Mouse (Mus musculus): ENCODE results near the gene Tbcb. TPM values are rescaled to one million over a fixed set of nuclear protein-coding genes. Genes with fewer than 3 reads are reported as not detected.
"Not testable (repeated sequence)": the region's sequence is repeated elsewhere in the genome, so short reads cannot be mapped to it uniquely, and the experiment has no call there.

Gene Tbcb
- polyA plus RNA-seq, 1 experiment = 21.5 TPM

GRCm38 (mm10) chr7:30193013-30193412, 39.1 kb downstream of the Tbcb start:
- WGBS = 79% methylated on average over 9 of the region's 9 CpGs
- Histone ChIP-seq H3K36me3 (ENCODE audit: control insufficient read depth, insufficient read depth, low read length) (peaks cover 16% of the 10 kb centered on the region), H3K27ac (ENCODE audit: insufficient read depth, low read length) (no peak overlapping the region; the same call in 1 of the 2 replicates), H3K4me3 (ENCODE audit: extremely low read depth, insufficient read depth, insufficient read length) (no peak overlapping the region), H3K27me3 (ENCODE audit: control insufficient read depth, insufficient read depth, low read length) (no peaks in the 10 kb centered on the region), H3K4me1 (ENCODE audit: control insufficient read depth, insufficient read depth, insufficient read length) (no peaks in the 10 kb centered on the region; the same call in 1 of the 2 replicates)
- DNase-seq (ENCODE audit: low read depth in 1 of 2, low spot score in 2 of 2) = no peak
- no peak for TF ChIP-seq POLR2A (IDR thresholded peaks at IDR 0.05; ENCODE audit: low read depth, low read length)
- TF ChIP-seq CTCF (IDR thresholded peaks at IDR 0.05; ENCODE audit: extremely low read depth, insufficient read depth, insufficient read length, insufficient replicate concordance) = no peak

- no peak for TF ChIP-seq POLR2A (IDR thresholded peaks at IDR 0.05; ENCODE audit: low read depth, low read length)
- Histone ChIP-seq H3K4me1 (ENCODE audit: control insufficient read depth, insufficient read depth, insufficient read length) (no peaks in the 10 kb centered on the region; the same call in 1 of the 2 replicates), H3K36me3 (ENCODE audit: control insufficient read depth, insufficient read depth, low read length) (peaks cover 24% of the 10 kb centered on the region), H3K4me3 (ENCODE audit: extremely low read depth, insufficient read depth, insufficient read length) (no peak overlapping the region), H3K27ac (ENCODE audit: insufficient read depth, low read length) (no peak overlapping the region), H3K27me3 (ENCODE audit: control insufficient read depth, insufficient read depth, low read length) (no peaks in the 10 kb centered on the region)
- DNase-seq (ENCODE audit: low read depth in 1 of 2, low spot score in 2 of 2) = no peak
- 94% methylated on average over 12 of the region's 12 CpGs for WGBS
Observed at GRCm38 (mm10) chr7:30192088-30192487, 40.0 kb downstream of the Tbcb start.

- Histone ChIP-seq H3K27me3 (ENCODE audit: control insufficient read depth, insufficient read depth, low read length) (no peaks in the 10 kb centered on the region), H3K36me3 (ENCODE audit: control insufficient read depth, insufficient read depth, low read length) (peaks cover 29% of the 10 kb centered on the region), H3K27ac (ENCODE audit: insufficient read depth, low read length) (no peak overlapping the region), H3K4me1 (ENCODE audit: control insufficient read depth, insufficient read depth, insufficient read length) (no peaks in the 10 kb centered on the region; the same call in 1 of the 2 replicates), H3K4me3 (ENCODE audit: extremely low read depth, insufficient read depth, insufficient read length) (no peak overlapping the region)
- 90% methylated on average over 4 of the region's 4 CpGs for WGBS
- TF ChIP-seq POLR2A (IDR thresholded peaks at IDR 0.05; ENCODE audit: low read depth, low read length) = no peak
- no peak for TF ChIP-seq CTCF (IDR thresholded peaks at IDR 0.05; ENCODE audit: extremely low read depth, insufficient read depth, insufficient read length, insufficient replicate concordance)
- no peak for DNase-seq (ENCODE audit: low read depth in 1 of 2, low spot score in 2 of 2)
Observed at GRCm38 (mm10) chr7:30189116-30189491, 43.0 kb downstream of the Tbcb start.

- Histone ChIP-seq H3K27ac (ENCODE audit: insufficient read depth, low read length) (no peak overlapping the region), H3K4me3 (ENCODE audit: extremely low read depth, insufficient read depth, insufficient read length) (no peak overlapping the region), H3K4me1 (ENCODE audit: control insufficient read depth, insufficient read depth, insufficient read length) (no peaks in the 10 kb centered on the region; the same call in 1 of the 2 replicates), H3K27me3 (ENCODE audit: control insufficient read depth, insufficient read depth, low read length) (no peaks in the 10 kb centered on the region), H3K36me3 (ENCODE audit: control insufficient read depth, insufficient read depth, low read length) (peaks cover 29% of the 10 kb centered on the region)
- 86% methylated on average over 12 of the region's 12 CpGs for WGBS
- DNase-seq (ENCODE audit: low read depth in 1 of 2, low spot score in 2 of 2) = no peak
- TF ChIP-seq POLR2A (IDR thresholded peaks at IDR 0.05; ENCODE audit: low read depth, low read length) = no peak
- no peak for TF ChIP-seq CTCF (IDR thresholded peaks at IDR 0.05; ENCODE audit: extremely low read depth, insufficient read depth, insufficient read length, insufficient replicate concordance)
Observed at GRCm38 (mm10) chr7:30188344-30189115, 43.5 kb downstream of the Tbcb start.

- H3K27me3 ChIP-seq (ENCODE audit: control insufficient read depth, insufficient read depth, low read length) = no peaks in the 10 kb centered on the region
- H3K4me1 ChIP-seq (ENCODE audit: control insufficient read depth, insufficient read depth, insufficient read length) = no peaks in the 10 kb centered on the region; the same call in 1 of the 2 replicates
- 91% methylated on average over 13 of the region's 13 CpGs for WGBS
- H3K4me3 ChIP-seq (ENCODE audit: extremely low read depth, insufficient read depth, insufficient read length) = no peak overlapping the region
- H3K27ac ChIP-seq (ENCODE audit: insufficient read depth, low read length) = no peak overlapping the region
- TF ChIP-seq POLR2A (IDR thresholded peaks at IDR 0.05; ENCODE audit: low read depth, low read length) = no peak
- TF ChIP-seq CTCF (IDR thresholded peaks at IDR 0.05; ENCODE audit: extremely low read depth, insufficient read depth, insufficient read length, insufficient replicate concordance) = no peak
- DNase-seq (ENCODE audit: low read depth in 1 of 2, low spot score in 2 of 2) = no peak
- peaks cover 19% of the 10 kb centered on the region for H3K36me3 ChIP-seq (ENCODE audit: control insufficient read depth, insufficient read depth, low read length)
Observed at GRCm38 (mm10) chr7:30184641-30185348, 47.3 kb downstream of the Tbcb start.

- TF ChIP-seq CTCF (IDR thresholded peaks at IDR 0.05; ENCODE audit: extremely low read depth, insufficient read depth, insufficient read length, insufficient replicate concordance) (no peak), POLR2A (IDR thresholded peaks at IDR 0.05; ENCODE audit: low read depth, low read length) (no peak)
- under 1% methylated on average over 11 of the region's 11 CpGs for WGBS
- H3K4me1 ChIP-seq (ENCODE audit: control insufficient read depth, insufficient read depth, insufficient read length) = no peaks in the 10 kb centered on the region; the same call in 1 of the 2 replicates
- DNase-seq (ENCODE audit: low read depth in 1 of 2, low spot score in 2 of 2) = peak; percentile 50 to 87
- peaks cover 18% of the 10 kb centered on the region for H3K36me3 ChIP-seq (ENCODE audit: control insufficient read depth, insufficient read depth, low read length)
- H3K27me3 ChIP-seq (ENCODE audit: control insufficient read depth, insufficient read depth, low read length) = no peaks in the 10 kb centered on the region
- H3K27ac ChIP-seq (ENCODE audit: insufficient read depth, low read length) = no peak within 1 kb of the TSS
- H3K4me3 ChIP-seq (ENCODE audit: extremely low read depth, insufficient read depth, insufficient read length) = peak within 1 kb of the TSS; percentile 19; the same call in 1 of the 2 replicates
Observed at GRCm38 (mm10) chr7:30183879-30184289, 48.2 kb downstream of the Tbcb start, which contains the start of gene Cox7a1. Gene Cox7a1, plus strand, starts transcription at chr7:30184144.

GRCm38 (mm10) chr7:30183189-30183588, 48.9 kb downstream of the Tbcb start:
- 68% methylated on average over 7 of the region's 7 CpGs for WGBS
- peaks cover 12% of the 10 kb centered on the region for H3K36me3 ChIP-seq (ENCODE audit: control insufficient read depth, insufficient read depth, low read length)
- H3K4me1 ChIP-seq (ENCODE audit: control insufficient read depth, insufficient read depth, insufficient read length) = not testable (repeated sequence)

GRCm38 (mm10) chr7:30181929-30182328, 50.1 kb downstream of the Tbcb start:
- H3K4me1 ChIP-seq (ENCODE audit: control insufficient read depth, insufficient read depth, insufficient read length); H3K27me3 ChIP-seq (ENCODE audit: control insufficient read depth, insufficient read depth, low read length); H3K36me3 ChIP-seq (ENCODE audit: control insufficient read depth, insufficient read depth, low read length); H3K4me3 ChIP-seq (ENCODE audit: extremely low read depth, insufficient read depth, insufficient read length); H3K27ac ChIP-seq (ENCODE audit: insufficient read depth, low read length); DNase-seq (ENCODE audit: low read depth in 1 of 2, low spot score in 2 of 2): not testable (repeated sequence)
- WGBS = 90% methylated on average over 9 of the region's 10 CpGs

More at GRCm38 (mm10) chr7:30183189-30183588, 48.9 kb downstream of the Tbcb start:
- H3K27me3 ChIP-seq (ENCODE audit: control insufficient read depth, insufficient read depth, low read length); DNase-seq (ENCODE audit: low read depth in 1 of 2, low spot score in 2 of 2); H3K27ac ChIP-seq (ENCODE audit: insufficient read depth, low read length); H3K4me3 ChIP-seq (ENCODE audit: extremely low read depth, insufficient read depth, insufficient read length): not testable (repeated sequence)
